Mouse (Mus musculus) retina, adult 2 months (tissue): ENCODE results near the gene Uvrag.
A peak's percentile ranks its signal among the peaks of the same experiment; 100 is the strongest.
"Not testable (repeated sequence)": the region's sequence is repeated elsewhere in the genome, so short reads cannot be mapped to it uniquely, and the experiment has no call there.

ENCODE experiments used
- DNase-seq: peaks from one replicate; pipeline ENCODE4 v3.0.0-alpha.2; 2012; ENCODE audit warnings: low read depth, low spot score

The Uvrag gene

DNA sequence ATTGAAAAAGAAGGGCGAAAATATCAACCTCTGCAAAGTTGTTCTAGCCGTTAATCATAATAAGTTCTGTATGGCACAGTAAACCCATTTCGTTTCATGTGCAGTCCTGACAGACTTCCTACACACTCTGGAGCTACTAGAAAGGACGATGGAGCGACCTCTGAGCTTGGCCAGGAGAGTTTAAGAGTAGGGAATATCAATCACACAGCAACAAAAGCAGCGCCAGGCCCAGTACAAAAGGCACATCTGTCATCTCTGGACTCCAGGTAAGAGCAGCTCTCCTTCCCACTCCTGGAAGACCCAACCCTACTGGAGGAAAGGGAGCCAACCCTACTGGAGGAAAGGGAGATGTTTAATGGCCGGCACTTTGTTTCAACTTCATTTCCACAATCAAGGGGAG lies 43.2 kb downstream of the Uvrag start:
- DNase-seq: no peak

DNA sequence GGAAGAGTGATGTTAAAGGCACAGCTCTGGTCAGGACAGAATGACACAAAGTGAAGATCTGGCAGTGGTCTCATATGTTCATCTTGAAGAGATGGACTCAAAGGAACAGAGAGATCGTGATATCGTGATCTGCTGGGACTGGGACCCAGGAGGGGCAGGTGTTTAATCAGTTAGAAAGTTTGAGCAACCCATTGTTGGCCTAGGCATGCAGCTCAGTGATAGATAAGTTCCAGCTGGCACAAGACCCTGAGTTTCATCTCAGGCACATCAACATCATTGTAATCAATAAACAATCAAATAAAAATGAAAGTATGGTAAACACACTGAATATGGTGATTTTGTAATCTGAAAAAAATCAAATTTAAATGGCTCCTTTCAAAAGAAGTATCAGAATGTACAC lies 43.8 kb downstream of the Uvrag start:
- DNase-seq: no peak

DNA sequence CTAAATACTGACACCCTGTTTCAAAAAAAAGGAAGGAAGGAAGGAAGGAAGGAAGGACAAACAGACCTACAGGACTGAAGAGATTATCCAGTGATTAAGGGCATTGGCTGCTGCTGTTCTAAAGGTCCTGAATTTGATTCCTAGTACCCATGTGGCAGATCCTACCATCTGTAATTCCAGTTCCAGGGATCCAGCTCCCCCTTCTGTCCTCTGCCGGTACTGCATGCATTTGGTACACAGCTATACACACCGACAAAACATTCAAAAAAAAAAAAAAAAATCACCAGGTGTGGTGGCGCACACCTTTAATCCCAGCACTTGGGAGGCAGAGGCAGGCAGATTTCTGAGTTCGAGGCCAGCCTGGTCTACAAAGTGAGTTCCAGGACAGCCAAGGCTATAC lies 45.8 kb downstream of the Uvrag start:
- DNase-seq: peak; percentile 15

DNA sequence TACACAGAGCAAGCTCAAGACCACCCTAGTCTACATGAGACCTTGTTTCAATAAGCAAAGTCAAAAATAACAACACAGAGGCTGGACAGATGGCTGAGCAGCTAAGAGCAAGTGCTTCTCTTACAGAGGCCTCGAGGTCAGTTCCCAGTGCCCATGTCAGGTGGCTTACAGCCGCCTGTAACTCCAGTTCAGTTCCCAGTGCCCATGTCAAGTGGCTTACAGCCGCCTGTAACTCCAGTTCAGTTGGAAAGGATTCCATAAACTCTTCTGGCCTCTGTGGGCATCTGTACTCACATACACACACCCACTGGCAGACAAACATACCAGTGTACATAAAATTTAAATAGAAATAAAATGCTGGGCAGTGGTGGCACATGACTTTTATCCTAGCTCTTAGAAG lies 46.6 kb downstream of the Uvrag start:
- no peak for DNase-seq

DNA sequence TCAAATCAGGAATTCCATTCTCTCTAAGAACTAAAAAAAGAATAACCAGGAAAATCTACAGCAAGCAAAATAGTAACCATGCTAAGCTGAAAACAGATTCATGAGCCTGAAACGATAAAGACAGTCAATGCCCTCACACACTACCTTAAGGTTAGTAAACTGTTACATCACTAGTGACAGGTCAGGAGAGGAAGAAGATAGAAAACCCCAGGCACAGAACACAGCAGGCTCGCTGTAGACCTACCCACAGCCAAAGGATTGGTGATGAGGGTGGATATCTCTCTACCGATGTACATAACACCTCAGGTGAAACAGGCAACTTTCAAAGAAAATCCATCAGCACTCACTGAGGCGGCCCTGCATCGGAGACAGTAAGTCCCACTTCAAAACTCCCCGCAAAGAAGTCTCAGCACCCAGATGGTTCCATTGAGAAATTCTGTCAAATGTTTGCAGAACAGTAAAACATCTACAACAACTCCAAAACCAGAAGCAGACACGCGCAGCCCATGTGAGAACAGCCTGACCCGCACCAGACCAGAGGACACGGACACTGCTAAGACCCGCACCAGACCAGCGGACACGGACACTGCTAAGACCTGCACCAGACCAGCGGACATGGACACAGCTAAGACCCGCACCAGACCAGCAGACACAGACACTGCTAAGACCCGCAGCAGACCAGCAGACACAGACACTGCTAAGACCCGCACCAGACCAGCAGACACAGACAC lies 48.9 kb downstream of the Uvrag start:
- DNase-seq: no peak

DNA sequence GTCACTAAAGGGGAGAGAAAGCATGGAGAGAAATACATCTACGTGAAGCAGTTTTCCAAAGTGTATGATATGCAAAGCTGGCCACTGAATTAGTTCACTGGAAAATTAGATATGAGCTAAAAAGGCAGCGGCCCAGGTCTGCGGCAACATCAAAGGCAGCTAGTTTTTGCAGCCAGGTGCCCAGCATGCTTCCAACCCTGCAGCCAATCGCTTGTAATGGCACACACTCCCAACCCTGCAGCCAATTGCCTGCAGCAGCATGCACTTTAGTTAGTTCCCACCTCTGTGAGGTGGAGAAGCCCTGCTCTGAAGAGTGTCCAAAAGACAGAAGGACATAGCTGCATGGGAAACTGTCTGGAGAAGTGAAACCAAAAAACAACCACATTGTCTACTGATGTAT lies 51.2 kb downstream of the Uvrag start:
- no peak for DNase-seq

DNA sequence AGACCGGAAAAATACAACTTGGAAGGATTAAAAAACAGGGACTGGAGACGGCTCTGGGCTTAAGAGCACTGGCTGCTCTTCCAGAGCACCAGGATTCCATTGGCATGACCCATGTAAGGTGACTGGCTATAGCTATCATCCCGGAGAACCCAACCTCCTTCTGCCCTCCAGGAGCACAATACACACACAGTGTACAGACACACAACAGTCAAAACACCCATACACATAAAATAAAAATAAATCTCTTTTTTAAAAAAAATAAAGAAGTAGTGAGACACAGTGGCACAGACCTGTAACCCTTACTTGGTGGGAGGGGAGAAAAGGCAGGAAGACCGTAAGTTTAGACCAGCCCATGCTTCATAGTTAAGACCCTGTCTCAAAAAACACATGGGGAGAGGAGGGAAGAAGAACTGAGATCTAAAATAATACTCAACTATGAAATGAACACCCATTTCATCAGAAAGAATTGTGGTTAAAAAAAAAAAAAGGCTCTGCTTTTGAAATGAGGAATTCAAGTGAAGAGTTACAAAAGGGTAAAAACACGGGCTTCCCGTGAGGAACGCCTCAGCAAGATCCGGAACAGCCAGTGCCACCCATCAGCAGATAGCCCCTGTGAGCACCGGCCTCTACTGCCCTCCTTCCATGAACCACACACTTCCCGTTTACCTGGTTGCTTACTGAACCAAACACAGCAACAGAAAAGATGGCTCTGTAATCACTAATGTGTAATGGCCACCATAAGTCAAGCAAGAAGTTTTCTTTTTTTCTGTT lies 52.2 kb downstream of the Uvrag start:
- DNase-seq: no peak

DNA sequence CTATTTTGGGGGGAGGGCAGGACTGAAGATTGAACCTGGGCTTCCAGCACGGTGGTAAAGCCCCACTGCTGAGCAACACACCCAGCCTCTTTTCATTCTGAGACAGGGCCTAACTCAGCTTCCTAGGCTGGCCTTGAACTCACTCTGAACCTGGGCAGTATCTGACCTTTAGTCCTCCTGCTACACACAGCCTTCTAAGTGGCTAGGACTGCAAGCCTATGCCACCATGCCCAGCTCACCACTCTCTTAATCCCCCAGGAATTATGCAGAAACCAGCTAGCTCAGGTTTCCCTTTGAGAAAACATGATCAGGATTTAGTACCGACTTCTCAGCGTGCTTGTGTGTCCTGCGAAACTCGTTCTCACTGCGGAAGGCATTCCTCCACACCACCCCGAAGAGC lies 53.4 kb downstream of the Uvrag start:
- DNase-seq: no peak

DNA sequence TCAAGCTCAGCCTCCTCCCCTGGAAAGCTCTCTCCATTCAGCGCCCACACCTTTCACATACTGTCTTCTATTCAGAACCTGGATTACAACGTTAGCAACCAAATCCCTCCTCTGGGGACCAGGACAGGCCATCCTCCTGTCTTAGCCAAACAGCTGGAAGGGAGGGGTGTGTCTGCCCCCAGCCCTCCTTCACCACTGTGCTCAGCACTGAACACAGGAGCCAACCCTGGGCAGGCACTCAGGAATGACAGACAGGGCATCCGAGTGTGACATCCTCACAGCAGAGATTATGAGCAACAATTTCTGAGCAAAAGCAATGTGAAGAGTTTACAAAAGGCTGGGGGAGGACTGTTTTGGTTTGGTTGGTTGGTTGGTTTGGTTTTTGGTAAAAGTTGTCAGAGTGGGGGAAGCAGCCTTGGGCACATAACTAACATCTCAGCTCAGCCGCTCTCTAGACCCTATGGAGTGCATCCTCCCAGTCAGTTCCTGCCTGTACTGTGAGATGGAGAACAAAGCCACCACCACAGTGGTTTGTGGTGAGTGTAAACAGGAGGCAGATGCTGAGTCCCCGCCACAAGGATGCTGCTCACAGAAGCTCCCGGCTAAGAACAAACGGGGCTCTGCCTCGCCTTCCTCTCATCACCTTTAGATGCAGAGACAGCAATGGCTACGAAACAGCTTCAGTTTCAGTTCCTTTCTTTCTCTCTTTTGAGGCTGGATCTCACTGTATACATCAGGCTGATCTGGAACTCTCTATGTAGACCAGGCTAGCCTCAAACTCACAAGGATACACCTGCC lies 54.1 kb downstream of the Uvrag start:
- no peak for DNase-seq

DNA sequence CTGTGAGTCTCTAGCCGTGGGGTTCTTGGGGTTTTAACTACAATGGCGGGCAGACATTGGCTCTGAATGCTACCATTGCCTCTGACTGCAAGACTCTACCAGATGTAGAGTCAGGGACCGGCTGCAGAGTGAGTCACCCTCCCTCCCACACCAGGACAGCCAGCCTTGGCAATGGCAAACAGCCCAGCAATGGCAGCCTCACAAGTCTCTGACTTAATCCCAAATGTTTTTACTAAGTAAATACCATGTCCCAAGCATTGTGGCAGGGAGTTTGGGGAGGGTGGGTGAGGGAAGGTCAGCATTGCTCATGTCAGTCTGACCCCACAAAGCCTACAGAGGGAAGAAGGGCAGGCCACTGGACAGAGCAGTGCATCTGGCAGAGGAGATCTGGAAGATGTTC lies 55.7 kb downstream of the Uvrag start:
- DNase-seq: no peak

DNA sequence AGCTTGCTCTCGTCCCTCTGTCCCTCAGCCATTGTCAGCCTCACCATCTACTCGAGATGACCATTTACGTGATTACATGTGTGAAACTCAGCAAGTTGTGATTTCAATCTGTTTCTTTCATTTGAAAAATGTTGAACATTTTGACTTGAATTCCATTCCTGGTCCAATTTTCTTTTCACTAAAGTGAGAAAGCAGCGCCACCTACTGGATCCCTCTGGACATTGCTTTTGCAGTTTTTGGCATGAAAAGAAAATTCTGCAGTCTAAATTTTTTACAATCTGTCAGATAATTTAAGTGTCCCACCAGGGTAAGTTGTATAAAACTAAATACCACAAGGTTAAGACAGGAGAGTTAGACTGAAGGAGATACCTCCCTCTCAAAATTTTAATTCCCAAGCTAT lies 61.4 kb downstream of the Uvrag start:
- peak; percentile 43 for DNase-seq

DNA sequence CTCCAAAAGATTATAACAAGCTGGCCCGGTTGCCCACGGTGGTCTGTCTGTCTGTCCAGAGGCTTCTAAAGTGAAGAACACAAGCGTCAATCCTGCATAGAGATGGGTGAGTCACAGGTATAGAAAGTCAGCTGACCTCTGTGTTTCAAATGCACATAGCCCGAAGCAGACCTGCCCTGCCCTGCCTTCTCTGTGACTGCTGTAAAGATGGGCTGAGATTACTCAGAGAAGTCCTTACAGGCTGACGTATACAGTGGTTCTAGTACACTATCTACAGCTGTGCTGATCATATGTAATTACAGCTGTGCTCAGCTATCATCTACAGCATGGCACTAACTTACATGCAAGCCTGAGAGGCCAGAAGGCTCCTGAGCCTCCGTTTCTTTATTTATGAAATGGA lies 62.1 kb downstream of the Uvrag start:
- DNase-seq: no peak

DNA sequence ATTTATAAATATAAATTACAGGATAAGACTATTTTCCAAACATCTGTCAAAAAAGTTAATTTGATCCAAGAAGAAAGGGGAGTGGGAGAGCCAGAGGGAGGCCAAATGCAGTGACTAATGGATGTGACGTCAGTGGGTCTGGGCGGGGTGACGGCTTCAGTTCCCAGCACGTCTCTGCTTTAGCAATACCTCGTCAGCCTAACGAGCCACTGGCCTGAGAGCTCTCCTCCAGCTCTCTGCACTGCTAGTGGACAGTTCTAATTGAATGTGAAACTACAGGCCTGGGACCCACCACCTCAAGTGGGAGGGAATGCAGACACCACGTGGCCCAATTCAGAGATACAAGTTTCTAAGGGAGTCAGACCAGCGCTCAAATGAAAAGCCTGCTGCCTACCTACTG lies 63.7 kb downstream of the Uvrag start:
- no peak for DNase-seq

DNA sequence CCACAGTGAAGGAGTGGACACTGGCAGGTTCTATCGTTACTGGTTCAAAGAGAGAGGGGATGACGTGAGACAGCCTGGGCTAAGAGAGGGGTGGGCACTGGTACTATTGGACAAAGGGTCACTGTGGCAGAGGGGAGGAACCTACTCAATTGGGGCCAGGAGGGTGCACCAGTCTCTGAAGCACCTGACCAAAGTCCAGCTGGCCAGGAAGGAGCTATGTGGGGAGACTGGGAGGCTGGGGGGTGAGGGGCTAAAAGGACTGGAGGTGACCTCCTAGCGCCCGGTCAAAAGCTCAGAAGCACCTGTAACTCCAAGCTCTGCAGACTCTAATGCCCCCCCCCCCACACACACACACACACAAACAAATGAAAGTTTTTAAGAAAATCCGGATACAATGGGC lies 65.8 kb downstream of the Uvrag start:
- no peak for DNase-seq

DNA sequence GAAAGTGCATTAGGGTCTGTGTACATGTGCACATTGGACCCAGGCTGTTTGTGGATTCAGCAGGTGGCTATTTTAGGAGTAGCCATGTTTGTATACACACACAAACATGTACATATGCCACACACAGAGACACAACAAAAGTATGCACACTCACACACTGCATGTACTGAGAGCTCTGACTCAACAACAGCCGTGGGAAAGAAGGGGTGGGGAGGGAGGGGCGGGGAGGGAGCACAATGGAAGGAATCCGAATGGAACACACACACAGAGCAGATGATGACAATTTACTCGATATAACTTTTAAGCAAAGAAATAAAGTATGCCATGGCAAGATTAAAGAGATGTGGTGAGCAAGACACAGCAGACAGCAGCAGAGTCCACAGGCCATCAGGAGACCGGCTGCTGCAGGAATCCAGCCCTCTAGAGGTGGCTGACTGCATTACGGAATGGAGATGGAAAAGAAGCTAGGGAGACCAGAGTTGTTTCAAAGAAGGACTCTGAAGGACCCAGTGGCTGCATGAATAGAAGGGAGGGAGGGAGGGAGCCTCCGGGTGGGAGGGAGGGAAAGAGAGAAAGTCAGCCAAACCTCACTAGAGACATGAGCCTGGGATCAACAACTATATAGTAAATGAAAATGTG lies 67.1 kb downstream of the Uvrag start:
- DNase-seq: no peak

DNA sequence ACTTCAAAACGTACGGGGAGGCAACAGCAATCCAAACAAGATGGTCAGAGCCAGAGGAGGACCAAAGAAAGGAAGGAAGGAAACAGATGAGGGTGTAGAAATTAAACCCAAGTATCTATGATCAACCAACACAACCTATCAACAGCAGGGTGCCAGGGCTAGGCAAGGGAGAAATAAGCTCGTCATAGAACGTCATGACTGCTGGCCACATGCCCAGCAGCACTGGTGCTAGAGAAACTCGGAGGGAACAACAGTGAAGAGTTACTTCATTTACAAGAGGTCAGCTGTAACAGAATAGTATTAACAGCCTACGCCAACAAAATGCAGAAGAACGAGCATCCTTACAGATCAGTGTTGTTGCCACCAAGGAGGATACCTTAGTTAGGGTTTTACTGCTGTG lies 73.2 kb downstream of the Uvrag start:
- no peak for DNase-seq

DNA sequence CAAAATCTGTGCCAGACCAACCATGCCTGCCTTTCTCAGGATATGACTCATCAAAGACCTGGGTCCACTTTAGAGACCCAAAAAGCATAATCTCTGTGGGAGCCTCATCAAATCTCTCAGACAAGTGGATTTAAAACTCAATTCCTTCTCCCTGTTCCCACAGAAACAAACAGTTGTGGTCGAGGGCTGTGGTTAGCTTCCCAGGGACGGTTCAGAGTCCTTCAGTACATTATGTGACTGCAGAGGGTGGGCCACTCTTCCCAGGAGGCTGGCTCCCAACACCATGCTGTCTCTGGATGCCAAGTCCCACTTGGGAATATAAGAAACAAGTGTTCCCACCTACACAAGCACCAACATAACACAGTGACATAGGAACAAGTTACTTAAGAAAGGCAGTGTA lies 75.0 kb downstream of the Uvrag start:
- DNase-seq: no peak

DNA sequence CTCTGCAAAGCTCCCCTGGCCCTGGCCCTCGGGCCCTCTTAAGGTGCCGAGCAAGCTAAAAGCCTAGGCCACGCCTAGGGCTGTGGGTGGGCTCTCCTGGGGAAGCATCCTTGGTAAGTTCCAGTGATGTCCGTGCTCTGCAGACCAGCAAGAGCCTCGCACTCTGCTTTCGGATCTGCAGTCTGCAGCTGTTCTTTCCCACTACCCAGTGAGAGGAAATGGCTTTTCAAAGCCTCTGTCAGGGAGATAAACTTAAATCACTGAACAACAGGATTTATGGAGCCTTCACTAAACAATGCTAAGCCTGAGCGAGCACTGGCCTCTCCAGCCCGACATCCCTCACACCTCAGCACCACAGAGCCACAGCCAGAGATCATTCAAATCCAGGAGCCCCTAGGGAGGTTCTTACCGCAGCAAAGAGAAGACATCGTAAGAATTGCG lies 75.5 kb downstream of the Uvrag start:
- no peak for DNase-seq

DNA sequence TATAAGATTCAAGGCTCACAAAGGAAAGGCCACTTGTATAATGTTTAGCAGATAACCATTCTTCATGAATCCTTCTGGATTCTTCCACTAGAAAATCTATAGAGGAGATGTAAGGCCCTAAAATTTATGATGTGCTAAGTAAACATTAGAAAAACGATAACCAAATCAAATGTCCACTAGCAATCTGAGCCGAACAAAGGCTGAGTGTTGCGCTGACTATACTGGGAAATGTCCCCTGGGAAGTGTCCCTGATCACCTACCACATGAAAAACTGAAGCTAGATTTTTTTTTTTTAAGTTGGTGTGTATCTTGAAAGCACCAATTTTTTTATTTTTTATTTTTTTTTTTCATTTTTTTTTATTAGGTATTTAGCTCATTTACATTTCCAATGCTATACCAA lies 76.1 kb downstream of the Uvrag start:
- no peak for DNase-seq

DNA sequence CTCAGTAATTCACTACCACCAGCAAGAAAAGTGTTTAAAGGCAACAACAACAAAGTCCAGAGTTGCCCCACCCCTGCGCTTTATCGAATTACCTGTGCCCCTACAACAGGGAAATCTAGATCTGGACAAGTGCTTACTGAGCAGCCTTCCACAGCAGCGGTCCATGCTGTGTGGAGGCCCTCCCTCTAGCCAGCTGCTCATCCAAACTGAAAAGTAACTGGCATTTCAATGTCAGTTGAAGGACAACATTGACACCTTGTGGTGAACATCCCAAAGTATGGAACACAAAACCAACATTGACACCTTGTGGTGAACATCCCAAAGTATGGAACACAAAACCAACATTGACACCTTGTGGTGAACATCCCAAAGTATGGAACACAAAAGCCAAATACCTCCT lies 78.7 kb downstream of the Uvrag start:
- not testable (repeated sequence) for DNase-seq

DNA sequence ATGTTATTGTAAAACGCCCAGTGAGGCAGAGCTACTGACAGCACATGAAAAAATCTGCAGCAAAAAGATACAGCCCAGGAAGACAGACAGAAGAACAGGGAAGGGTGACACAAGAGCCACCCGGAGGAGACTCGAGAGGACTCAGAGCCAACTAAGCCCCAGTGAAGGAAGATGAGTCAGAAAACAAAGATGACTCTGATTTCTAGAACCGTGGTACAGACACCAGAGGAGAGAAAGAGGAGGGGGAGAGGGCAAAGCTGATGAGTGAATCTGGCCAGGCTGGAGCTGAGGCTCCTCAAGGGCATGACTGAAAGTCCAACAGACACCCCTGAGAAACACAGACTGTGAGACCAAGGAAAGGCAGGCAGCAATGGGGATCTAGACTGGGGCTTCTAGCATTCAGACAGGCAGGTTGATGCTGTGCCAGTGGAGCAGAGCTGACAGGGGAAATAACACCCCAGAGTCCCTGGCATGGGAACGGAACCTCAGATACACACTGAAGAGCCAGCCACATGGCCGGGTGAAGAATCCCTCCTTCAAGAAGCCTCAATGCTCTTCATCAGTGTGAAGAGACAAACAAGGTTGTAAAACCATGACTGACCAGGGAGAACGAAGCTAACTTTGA lies 79.8 kb downstream of the Uvrag start:
- DNase-seq: no peak

DNA sequence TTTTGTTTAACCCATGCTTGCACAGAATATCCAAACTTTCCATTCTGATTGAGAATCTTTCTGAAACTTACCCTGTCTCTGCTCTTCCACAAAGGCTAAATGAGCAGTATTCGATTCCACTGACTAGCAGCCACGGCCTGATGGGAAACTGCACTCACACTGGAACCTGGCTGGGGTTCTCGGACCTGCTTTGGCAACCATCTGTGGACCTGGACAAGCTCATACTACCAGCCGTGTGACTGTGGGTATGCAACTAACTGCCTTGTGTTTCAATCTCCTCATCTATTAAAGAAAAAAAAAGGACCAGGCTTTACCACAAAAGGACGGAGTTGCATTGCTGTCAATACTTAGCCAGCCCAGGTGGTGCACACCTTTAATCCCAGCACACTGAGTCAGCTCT lies 80.5 kb downstream of the Uvrag start:
- DNase-seq: no peak
